ENCODE assay signal across 8 mouse cellular contexts in genomic region chr17:6782033-6782526, GRCm38 (mm10). TPM values are rescaled to one million over a fixed set of nuclear protein-coding genes. Genes with fewer than 3 reads are reported as not detected.
DNase-seq lines count a peak whose midpoint lies in the region; ATAC-seq and TF ChIP-seq lines count a peak whose summit lies in the region.

No protein-coding gene starts in this region.

- peaks cover 27% of the 10 kb centered on the region for H3K4me1 ChIP-seq in heart, embryonic 12.5 days (replicated peaks)
- peaks cover 6% of the 10 kb centered on the region for H3K4me1 ChIP-seq in kidney, postnatal 0 days (replicated peaks; ENCODE audit: insufficient read depth, low read length)

- H3K4me2 ChIP-seq in heart, embryonic 12.5 days, result peak overlapping the region; percentile 91
- peak overlapping the region; percentile 87 for H3K4me2 ChIP-seq in kidney, postnatal 0 days (ENCODE audit: low read length)

- WGBS in heart, embryonic 12.5 days, result under 1% methylated on average over 21 of the region's 21 CpGs
- 1% methylated on average over 21 of the region's 21 CpGs for WGBS in kidney, postnatal 0 days

- H3K36me3 ChIP-seq in heart, embryonic 12.5 days, result no peaks in the 10 kb centered on the region
- no peaks in the 10 kb centered on the region for H3K36me3 ChIP-seq in kidney, postnatal 0 days (ENCODE audit: insufficient read depth, low read length)

- ATAC-seq in heart, embryonic 12.5 days (ENCODE audit: insufficient number of reproducible peaks, low FRiP score), result 0 out of 2 replicates have a peak, but pooled peaks have one; percentile 13
- ATAC-seq in kidney, postnatal 0 days (replicated peaks; ENCODE audit: low FRiP score, low read depth), result no peak

- DNase-seq in adrenal gland, adult (ENCODE audit: inconsistent age in 2 of 2, low spot score in 1 of 2), result peak; percentile 31 to 85
- DNase-seq in adrenal gland, postnatal 4 days (ENCODE audit: low spot score in 2 of 2), result no peak
- peak; percentile 57 for DNase-seq in c-Kit-negative CD71-positive TER-119-positive erythroid progenitor cells, embryonic 14.5 days (ENCODE audit: low read depth, low spot score)
- no peak for DNase-seq in kidney, postnatal 0 days (ENCODE audit: low spot score)
- peak; percentile 54 to 57 for DNase-seq in lung, postnatal 4 days
- peak; percentile 64 to 78 for DNase-seq in spleen, postnatal 10 days (ENCODE audit: low spot score in 2 of 2)
- no peak for DNase-seq in frontal cortex, postnatal 36 days (ENCODE audit: low spot score in 2 of 2)

- TF ChIP-seq CTCF in kidney, postnatal 0 days (IDR thresholded peaks at IDR 0.05; ENCODE audit: low read depth), result no peak

- H3K9ac ChIP-seq in heart, embryonic 12.5 days, result peak overlapping the region; percentile 92
- H3K9ac ChIP-seq in kidney, postnatal 0 days (ENCODE audit: low read depth, low read length), result peak overlapping the region; percentile 91

- peak overlapping the region; percentile 87; the same call in 1 of the 2 replicates for H3K27ac ChIP-seq in heart, embryonic 12.5 days (ENCODE audit: poor library complexity, severe bottlenecking)
- peak overlapping the region; percentile 95 for H3K27ac ChIP-seq in kidney, postnatal 0 days

- H3K9me3 ChIP-seq in heart, embryonic 12.5 days (replicated peaks), result no peaks in the 10 kb centered on the region
- H3K9me3 ChIP-seq in kidney, postnatal 0 days (replicated peaks; ENCODE audit: low read length), result no peaks in the 10 kb centered on the region

- peak overlapping the region; percentile 95 for H3K4me3 ChIP-seq in heart, embryonic 12.5 days
- peak overlapping the region; percentile 88 for H3K4me3 ChIP-seq in kidney, postnatal 0 days (replicated peaks; ENCODE audit: low read depth, low read length)

- no peaks in the 10 kb centered on the region for H3K27me3 ChIP-seq in heart, embryonic 12.5 days (replicated peaks)
- H3K27me3 ChIP-seq in kidney, postnatal 0 days (ENCODE audit: insufficient read depth, low read length), result no peaks in the 10 kb centered on the region

RNA-seq across cellular contexts. Expression of gene Ezr, which starts 0.5 kb away (rescaled TPM):
- total RNA-seq in adrenal gland, postnatal 4 days (2021), result 10 to 100 TPM; 23.7 to 60.5 TPM
- polyA plus RNA-seq in heart, embryonic 12.5 days (2016; fragmentation: Nextera tagmentation; extraction: Ambion mirVana), result 119 and 124 TPM in 2 replicates
- 281 and 313 TPM in 2 replicates for polyA plus RNA-seq in kidney, postnatal 0 days (2015; fragmentation: Nextera tagmentation; extraction: Ambion mirVana)

Comparison
In these comparisons a context has a peak if more than half of its experiments do, and no peak if none do; other contexts are left out.
1. DNase-seq: peak in adrenal gland, adult (2 of 2), c-Kit-negative CD71-positive TER-119-positive erythroid progenitor cells, embryonic 14.5 days (single experiment), lung, postnatal 4 days (2 of 2) and spleen, postnatal 10 days (2 of 2); none in adrenal gland, postnatal 4 days (0 of 2), kidney, postnatal 0 days (single experiment) and frontal cortex, postnatal 36 days (0 of 2).